Mouse (Mus musculus): Measurements from ENCODE around the gene Cdkn1b.

Cdkn1b gene

GRCm38 (mm10) chr6:134969498-134969897 lies 49.3 kb downstream of the Cdkn1b start:
- DNase-seq (ENCODE audit: low spot score in 2 of 2): no peak

- no peak for DNase-seq (ENCODE audit: low spot score in 2 of 2)
These were observed 51.9 kb downstream of the Cdkn1b start for GRCm38 (mm10) chr6:134972096-134972495.
